Mouse (Mus musculus): ENCODE data around the gene Aak1.

DNA sequence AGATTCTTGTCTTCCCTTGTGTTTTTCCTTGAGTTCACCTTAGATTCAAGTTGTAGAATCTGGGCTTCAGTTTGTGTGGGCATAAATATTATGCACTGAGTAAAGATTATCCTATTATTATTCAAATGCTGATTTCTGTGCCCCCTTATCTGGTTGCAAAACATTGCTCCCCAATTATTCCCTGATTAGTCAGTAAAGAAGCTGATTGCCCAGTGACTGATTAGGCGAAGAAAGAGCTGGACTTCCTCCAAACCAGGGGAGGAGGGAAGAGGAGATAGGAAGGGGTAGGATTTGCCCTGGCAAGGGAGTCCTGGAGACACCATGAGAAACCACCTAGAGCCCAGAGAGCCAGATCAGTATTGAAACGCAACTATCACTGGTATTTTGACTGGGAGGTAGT, 154.8 kb downstream of the Aak1 start:
- TF ChIP-seq POLR2A (IDR thresholded peaks at IDR 0.05; ENCODE audit: extremely low read depth, insufficient read depth, low read length) (no peak), CTCF (IDR thresholded peaks at IDR 0.05; ENCODE audit: low read depth, low read length) (no peak)
